Mouse (Mus musculus) heart, postnatal 4 days (tissue): Measurements from ENCODE around the gene Prpf19. TPM values are rescaled to one million over a fixed set of nuclear protein-coding genes. Genes with fewer than 3 reads are reported as not detected.

Source experiments
- DNase-seq: peaks from one replicate; pipeline ENCODE4 v3.0.0; 2021
- total RNA-seq, 2 experiments: library from RNA; stranded (reverse); gene quantifications; 2 replicates each; pipeline ENCODE4 v1.2.3; 2021

Prpf19 gene
- total RNA-seq, 2 experiments from 2014 or later, result 214 to 232 TPM

DNA sequence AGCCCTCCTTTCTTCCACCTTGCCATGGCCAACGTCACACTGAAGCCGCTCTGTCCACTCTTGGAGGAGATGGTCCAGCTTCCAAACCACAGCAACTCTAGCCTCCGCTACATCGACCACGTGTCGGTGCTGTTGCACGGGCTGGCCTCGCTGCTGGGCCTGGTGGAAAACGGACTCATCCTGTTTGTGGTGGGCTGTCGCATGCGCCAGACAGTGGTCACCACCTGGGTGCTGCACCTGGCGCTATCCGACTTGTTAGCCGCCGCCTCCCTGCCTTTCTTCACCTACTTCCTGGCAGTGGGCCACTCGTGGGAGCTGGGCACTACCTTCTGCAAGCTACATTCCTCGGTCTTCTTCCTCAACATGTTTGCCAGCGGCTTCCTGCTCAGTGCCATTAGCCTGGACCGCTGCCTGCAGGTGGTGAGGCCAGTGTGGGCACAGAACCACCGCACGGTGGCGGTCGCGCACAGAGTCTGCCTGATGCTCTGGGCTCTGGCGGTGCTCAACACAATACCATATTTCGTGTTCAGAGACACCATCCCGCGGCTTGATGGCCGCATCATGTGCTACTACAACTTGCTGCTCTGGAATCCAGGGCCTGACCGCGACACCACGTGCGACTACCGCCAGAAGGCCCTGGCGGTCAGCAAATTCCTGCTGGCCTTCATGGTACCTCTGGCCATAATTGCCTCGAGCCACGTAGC, 45.2 kb downstream of the Prpf19 start:
- DNase-seq, result peak; percentile 74

DNA sequence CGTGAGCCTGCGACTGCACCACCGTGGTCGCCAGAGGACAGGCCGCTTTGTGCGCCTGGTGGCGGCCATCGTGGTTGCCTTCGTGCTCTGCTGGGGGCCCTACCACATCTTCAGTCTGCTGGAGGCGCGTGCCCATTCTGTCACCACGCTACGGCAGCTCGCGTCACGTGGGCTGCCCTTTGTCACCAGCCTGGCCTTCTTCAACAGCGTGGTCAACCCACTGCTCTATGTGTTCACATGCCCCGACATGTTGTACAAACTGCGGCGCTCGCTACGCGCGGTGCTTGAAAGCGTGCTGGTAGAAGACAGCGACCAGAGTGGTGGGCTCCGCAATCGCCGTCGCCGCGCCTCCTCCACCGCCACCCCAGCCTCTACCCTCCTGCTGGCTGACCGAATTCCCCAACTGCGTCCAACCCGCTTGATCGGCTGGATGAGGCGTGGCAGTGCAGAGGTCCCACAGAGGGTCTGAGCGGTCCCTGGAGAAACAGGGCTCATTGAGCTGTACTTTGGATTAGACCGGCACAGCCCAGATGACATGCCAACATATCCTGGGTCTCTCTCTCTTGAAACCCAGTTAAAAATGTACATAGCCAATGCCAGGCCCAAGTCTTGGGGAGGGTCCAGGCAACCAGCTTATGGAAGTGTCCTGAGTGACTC, 45.9 kb downstream of the Prpf19 start:
- DNase-seq, result no peak

- no peak for DNase-seq
Measured at GRCm38 (mm10) chr19:10943955-10944354, 48.9 kb downstream of the Prpf19 start.

DNA sequence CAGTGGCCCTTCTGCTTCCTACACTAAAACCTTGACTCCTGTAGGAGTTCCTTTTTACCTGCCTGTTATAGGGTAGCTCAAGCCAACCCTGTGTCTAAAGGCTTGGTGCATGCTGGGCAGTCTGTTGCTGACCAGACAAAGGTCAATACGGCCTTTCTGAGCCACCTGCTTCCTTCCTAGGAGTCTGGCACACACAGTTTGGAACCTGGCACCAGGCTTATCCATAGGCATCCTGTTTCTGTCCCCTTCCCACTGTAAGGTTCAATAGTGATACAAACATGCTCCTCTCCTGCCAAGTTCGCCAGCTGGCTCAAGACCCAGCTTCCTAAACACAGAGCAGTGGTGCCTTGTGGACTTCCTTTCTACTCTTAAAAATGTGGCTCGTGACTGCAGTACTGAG, 51.5 kb downstream of the Prpf19 start:
- DNase-seq, result no peak

- no peak for DNase-seq
Measured at GRCm38 (mm10) chr19:10947219-10947618, 52.2 kb downstream of the Prpf19 start.

DNA sequence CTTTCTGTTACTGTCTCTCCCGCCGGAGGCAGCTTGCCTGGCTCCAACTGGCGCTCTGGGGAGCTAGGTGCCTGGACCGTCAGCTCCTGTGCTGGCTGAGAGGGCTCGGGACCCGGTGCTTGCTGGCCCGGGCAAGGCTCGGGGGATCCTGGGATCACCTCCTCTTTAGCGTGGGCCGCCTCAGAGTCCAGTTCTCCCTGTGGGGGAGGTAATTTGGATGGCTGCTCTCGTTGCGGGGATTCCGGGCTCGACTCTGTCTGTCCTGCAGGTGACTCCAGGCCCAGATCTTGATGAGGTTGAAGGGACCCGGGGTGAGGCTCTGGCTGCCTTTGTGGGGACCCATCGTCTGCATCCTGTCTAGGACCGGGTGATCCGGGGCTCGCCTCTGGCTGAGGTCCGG, 53.4 kb downstream of the Prpf19 start:
- no peak for DNase-seq

DNA sequence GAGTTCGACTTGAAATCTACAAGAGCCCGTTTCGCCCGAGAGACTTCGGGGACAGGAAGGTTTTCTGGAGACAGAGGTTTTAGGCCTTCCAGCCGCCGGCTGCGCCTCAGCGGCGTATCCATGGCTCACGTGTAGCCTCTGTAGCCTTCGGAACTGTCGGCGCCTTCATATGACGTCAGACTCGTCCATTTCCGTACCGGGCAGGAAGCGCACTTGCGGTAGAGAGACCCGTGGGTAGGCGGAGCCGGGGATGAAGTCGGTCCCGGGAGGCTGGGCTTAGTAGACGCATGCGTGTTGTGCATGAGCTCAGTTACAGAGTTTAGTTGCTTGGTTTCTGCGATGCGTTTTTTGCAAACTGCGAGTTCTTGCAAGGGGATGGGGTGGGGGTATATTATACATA, 54.1 kb downstream of the Prpf19 start, which contains the start of gene Ccdc86:
Gene Ccdc86, minus strand, starts transcription at position 155 of the 400 bp plus-strand sequence.
- peak; percentile 96 for DNase-seq

DNA sequence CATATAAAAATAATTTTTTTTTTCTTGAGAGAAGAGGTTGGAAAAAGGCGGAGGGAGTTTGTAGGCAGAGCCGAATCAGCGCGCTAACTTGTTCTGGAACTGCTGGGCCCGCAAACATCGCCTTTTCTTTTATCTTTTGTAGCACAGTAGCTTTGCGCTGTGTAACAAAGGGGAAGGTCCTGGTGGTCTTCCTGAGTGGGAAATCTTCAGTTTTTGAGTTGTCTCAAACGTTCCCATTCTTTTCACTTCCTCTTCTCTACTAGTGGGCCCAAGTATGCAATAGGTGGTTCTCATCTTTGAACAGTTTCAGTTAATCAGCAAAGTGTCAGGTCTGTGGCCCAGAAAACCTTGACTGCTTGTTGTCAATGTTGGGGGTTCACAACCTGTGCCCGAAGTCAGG, 54.5 kb downstream of the Prpf19 start:
- DNase-seq, result no peak

GRCm38 (mm10) chr19:10952021-10952939, 57.2 kb downstream of the Prpf19 start:
- peak; percentile 72 for DNase-seq

Other genes starting within 250 kb of the Prpf19 start
- gene Pga5, start 217.2 kb upstream of the Prpf19 start, total RNA-seq, result not detected
- gene Vps37c, start 206.5 kb upstream of the Prpf19 start, total RNA-seq, result 10 to 100 TPM; 26.1 to 27.9 TPM
- under 1 TPM; 0.34 to 0.95 TPM for gene Cd5, start 156.2 kb upstream of the Prpf19 start, total RNA-seq
- under 1 TPM in 1 of 2 experiments, not detected in 1; 0.17 TPM for gene Cd6, start 65.2 kb upstream of the Prpf19 start, total RNA-seq
- 1 to 10 TPM; 2.1 to 2.3 TPM for gene Slc15a3, start 55.5 kb upstream of the Prpf19 start, total RNA-seq
- gene Tmem132a, start 25.3 kb upstream of the Prpf19 start, total RNA-seq, result 10 to 100 TPM; 52.4 to 53.4 TPM
- 100 to 1,000 TPM; 100 to 104 TPM for gene Tmem109, start 13.2 kb upstream of the Prpf19 start, total RNA-seq
- gene Zp1, start 25.4 kb downstream of the Prpf19 start, total RNA-seq, result not detected
- under 1 TPM; 0.09 to 0.12 TPM for gene Ptgdr2, start 41.9 kb downstream of the Prpf19 start, total RNA-seq
- gene Ccdc86, start 54.0 kb downstream of the Prpf19 start, total RNA-seq, result 10 to 100 TPM; 10.6 to 11.3 TPM
- not detected for gene Ms4a10, start 79.4 kb downstream of the Prpf19 start, total RNA-seq
- gene Ms4a15, start 98.0 kb downstream of the Prpf19 start, total RNA-seq, result not detected
- not detected for gene Ms4a18, start 122.8 kb downstream of the Prpf19 start, total RNA-seq
- gene Ms4a8a, start 185.9 kb downstream of the Prpf19 start, total RNA-seq, result under 1 TPM; 0.25 to 0.26 TPM
- not detected for gene 1700017D01Rik, start 235.6 kb downstream of the Prpf19 start, total RNA-seq